Mouse (Mus musculus): Measurements from ENCODE around the gene Klhl25.

DNA sequence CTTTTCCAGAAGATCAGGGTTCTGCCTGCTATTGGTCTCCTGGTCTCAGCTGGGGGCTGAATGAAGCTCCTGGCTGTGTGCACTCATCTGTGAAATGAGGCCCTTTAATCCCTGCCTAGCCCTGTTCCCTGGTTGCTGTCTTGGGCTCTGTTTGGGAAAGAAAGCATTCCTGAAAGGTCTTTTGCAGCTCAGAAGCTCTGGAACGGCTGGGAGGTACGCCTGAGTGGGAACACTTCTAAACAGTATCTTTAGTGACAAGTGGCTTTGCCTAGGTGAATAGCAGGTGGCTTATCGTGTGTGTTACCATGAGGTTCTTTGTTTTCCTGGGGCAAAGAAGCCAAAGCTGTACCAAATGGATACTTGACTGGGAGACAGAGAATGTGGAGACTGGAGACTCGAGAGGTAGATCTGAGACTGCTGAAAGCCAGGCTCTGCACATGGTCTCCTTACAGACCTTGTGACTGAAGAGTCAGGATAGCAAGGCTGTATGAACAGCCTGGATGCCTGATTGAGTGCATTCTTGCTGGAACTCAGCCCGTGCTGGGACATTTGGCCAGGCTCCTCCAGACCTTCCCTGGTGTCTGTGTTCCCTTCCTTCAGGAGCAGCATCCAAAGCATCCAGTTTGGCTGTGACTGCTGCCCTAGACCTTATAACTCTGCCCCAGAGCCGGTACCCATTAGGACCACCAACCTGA is 6.3 kb downstream of the Klhl25 start:
- TF ChIP-seq CTCF (IDR thresholded peaks at IDR 0.05; ENCODE audit: low read depth), result no peak
- TF ChIP-seq EP300 (optimal IDR thresholded peaks at IDR 0.05), result no peak
